Mouse (Mus musculus) cerebellum, adult 11-12 months (tissue): Measurements from ENCODE around the gene Cacna1i.
A peak's percentile ranks its signal among the peaks of the same experiment; 100 is the strongest.

Experiments
- DNase-seq: peaks from one replicate; pipeline ENCODE4 v3.0.0; 2022

Gene Cacna1i

DNA sequence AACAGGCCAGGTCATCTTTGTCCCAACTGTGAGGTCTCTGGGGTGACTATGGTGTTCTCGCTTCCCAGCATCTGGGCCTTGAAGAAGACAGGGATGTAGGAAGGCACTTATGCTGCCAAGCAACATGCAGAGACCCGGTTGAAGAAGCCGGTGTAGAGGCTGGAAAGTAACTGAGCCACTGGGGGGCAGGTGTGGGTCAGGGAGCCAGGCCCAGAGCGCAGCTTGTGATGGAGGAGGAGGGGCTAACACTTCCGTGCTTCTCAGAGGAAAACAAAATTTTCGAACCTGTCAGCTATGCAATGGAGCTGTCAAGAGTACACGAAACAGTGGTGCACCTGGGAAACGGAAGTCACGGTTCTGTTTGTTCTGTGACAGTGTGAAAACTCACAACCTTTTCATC, 9.9 kb upstream of the Cacna1i start:
- peak; percentile 66 for DNase-seq

DNA sequence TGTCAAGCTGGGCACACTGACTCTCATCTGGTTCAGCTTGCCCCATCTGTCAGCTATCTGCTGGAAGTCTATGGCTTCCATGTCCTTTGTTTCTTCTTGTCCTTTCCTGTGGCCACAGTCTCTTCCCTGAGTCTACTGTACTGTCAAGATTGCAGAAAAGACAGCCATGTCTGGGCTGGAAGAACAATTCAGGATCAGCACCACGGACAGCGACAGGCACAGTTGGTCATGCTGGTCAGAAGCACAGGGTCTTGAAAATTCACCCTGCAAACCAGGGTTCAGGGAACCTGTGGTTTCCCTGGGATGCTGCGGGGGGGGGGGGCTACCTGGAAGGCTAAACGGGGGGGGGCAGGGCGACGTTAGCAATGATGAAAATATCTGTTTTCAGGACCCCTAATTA, 9.4 kb upstream of the Cacna1i start:
- no peak for DNase-seq

- DNase-seq, result peak; percentile 79
Observed at GRCm38 (mm10) chr15:80278121-80278759, 8.8 kb upstream of the Cacna1i start.

- peak; percentile 58 for DNase-seq
Observed at GRCm38 (mm10) chr15:80279053-80279452, 8.0 kb upstream of the Cacna1i start.

DNA sequence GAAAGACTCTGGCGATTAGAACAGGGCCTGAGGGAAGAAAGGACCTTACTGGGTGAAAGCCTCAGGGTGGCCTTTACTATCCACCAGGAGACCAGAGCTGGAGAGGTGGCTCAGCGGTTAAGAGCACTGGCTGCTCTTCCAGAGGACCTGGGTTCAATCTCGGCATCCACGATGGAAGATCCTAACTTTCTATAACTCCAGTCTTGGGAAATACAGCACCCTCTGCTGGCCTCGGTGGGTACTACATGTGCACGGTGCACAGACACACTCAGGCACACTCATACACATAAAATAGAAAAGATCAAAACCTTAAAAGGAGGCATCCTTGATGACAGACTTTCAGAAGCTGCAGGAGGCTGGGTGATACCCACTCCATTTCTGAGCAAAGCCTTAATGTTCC, 6.4 kb upstream of the Cacna1i start:
- no peak for DNase-seq

DNA sequence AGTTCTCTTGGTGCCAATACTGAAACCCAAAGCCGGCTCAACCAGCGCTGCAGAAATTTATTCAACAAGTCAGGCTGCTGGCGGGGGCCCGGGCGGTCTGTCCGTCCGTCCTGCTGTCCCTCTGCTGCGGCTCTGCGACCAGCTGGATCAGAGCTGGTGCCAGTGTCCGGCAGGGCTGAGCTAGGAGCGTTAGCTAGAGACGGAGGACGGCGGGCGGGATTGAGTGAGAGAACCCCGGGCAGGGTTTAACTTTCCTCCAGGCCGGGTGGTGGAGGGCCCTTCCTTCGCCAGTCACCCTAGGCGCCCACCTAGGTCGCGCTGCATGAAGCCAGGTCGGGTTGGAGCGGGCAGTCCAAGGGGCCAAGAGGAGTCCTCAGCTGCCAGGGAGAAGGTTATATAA, 998 bp downstream of the Cacna1i start:
- peak; percentile 78 for DNase-seq

- peak; percentile 86 for DNase-seq
Observed at GRCm38 (mm10) chr15:80289436-80289835, 2.4 kb downstream of the Cacna1i start.

DNA sequence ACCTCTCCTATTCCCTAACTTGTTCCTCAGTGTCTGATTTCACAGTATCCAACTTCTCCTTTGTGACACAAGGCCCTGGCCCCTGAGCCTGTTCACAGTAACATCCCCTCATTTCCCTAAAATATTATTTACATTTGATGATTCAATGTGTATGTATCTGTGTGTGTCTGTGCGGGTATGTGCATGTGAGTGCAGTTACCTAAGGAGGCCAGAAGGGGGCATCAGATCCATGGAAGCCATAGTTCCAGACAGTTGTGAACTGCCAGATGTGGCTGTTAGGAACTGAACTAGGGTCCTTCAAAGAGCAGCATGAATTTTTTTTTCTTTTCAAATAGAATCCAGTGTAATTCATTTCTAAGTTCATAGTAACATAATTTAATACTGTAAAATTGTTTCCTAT, 10.1 kb downstream of the Cacna1i start:
- no peak for DNase-seq

DNA sequence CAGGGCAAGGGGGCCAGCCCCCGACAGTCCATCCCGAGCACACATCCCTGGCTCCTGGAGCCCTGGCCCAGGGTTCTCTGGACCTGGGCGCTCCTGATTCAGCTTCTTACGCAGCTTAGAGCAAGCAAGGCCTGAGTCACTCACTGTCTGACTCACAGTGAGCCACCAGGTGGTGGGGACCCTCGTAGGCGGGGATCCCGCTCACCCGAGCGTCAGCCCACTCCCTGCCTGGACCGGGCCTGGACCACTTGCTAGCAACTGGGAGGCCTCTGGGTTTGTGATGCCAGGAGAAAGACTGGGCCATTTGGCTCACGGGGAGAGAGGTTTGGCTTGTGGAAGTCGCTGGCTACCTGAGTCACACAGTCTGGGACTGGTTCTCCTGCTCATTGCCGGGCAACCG, 16.7 kb downstream of the Cacna1i start:
- peak; percentile 61 for DNase-seq

- no peak for DNase-seq
Observed at GRCm38 (mm10) chr15:80304188-80304587, 17.1 kb downstream of the Cacna1i start.

GRCm38 (mm10) chr15:80306146-80306545, 19.1 kb downstream of the Cacna1i start:
- peak; percentile 73 for DNase-seq

GRCm38 (mm10) chr15:80314731-80315130, 27.7 kb downstream of the Cacna1i start:
- peak; percentile 45 for DNase-seq

- peak; percentile 90 for DNase-seq
Observed at GRCm38 (mm10) chr15:80316966-80317634, 30.1 kb downstream of the Cacna1i start.

DNA sequence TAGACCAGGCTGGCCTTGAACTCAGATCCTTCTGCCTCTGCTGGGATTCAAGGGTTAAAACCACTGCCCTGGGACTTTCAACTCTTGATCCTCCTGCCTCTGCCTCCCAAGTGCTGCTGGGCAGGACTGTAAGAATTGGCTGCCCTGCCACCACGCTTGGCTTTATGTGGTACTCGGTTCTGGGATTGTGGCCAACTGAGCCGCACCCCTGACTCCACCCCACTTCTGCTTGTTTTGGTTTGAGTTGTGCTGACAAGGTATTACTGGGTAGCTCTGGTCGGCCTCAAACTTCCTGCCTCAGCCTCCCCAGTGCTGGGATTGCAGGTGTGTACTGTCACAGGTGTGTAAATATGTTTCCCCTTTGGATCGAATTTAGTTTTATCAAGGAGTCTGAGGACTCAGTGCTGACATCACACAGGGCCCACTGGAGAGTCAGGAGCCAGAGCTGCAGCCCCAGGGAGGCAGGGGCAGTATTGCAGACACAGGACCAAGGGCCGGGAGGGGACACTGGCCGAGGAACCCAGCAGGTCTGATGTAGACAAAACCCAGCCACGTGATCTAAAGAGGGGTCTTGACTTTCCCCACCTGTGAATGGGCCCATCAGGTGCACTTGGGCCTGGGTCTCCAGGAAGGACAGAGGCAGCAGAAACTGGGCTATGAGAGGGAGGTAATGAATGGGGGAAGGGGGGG, 30.9 kb downstream of the Cacna1i start:
- DNase-seq, result peak; percentile 63

DNA sequence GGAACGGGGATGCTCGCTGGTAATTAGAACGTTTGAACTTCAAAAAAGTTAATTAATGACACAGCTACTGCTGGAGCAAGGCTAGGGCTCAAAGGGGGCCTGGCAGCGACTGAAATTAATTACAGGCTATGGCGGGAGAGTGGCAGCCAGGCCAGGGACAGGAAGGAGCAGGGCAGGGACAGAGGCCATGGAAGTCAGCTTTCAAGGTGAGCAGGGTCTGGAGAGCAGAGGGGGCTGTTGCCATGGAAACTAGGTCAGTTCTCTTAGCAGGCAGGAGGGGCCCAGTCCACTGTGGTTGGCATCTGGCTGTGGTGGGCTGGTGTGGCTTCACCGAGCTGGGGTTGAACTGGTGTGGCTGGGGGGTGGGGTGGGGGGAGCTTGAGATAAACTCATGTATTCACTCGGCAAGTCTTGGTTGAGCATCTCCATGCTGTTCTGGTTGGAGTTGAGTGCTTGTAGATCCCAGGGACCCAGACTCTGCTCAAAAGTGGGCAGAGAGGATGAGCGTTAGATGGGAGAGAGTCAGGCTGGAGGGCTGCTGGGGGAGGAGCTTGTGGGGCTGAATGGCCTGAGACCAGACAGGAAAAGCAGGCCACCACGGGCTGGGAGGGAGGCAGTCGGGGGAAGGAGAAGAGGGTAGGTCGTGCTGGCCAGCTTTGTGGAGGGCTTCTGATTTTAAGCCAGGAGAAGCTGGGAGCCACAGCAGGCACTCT, 31.7 kb downstream of the Cacna1i start:
- peak; percentile 44 for DNase-seq

DNA sequence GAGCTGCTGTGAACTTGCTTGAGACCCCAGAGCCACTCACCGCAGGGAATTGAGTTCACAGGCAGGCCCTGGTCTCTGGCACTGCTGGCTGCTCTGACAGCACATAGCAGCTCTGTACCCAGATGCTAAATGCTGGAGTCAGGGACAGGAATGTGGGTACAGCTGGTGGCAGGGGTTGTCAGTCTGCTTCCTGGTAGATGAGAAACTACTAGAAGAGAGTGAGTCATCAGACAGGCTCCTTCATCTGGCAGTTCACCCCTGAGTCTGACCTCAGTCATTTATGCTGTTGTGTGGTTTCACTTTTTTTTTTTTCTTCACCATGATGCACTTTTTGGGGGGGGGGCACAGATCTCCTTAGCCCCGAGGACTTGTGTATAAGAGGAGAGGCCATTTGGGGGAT, 32.3 kb downstream of the Cacna1i start:
- DNase-seq, result no peak

DNA sequence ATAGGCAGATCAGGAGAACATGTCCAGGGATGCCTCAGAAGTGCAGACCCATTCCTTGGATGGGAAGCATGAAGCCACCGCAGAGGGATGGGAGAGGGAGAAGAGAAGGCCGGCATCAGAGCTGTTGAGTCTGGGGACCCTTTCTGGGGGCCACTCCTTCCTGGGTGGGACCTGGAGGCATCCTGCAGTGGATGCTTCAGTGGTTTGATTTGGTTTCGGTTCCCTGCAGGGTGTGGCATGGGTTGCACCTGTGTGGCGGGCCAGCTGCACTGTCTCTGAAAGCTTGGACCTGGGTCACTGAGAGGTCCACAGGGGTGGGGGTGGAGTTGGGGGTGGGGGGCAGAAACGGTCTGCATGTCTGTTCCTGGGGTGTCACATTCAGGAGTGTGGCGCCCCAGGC, 32.9 kb downstream of the Cacna1i start:
- DNase-seq, result no peak

GRCm38 (mm10) chr15:80325207-80325606, 38.2 kb downstream of the Cacna1i start:
- no peak for DNase-seq

- no peak for DNase-seq
Observed at GRCm38 (mm10) chr15:80325756-80326155, 38.7 kb downstream of the Cacna1i start.

DNA sequence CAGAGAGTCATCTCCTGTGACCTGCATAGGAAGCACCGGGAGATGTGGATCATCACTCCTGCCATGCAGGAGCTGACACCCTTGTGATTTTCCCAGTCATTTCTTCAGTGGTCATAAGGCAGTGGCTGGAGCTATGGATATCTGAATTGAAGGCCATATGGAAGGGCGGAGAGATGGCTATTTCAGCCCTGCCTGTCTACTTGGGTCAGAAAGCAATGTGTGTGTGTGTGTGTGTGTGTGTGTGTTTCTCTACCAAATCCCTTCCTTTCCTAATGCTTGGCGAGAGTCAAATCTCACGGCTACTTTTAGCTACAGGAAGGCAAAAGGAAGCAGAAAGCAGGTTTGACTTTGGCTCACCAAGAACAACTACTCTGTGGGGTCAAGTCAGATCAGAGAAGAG, 39.9 kb downstream of the Cacna1i start:
- no peak for DNase-seq

- DNase-seq, result peak; percentile 96
Observed at GRCm38 (mm10) chr15:80327743-80328540, 40.9 kb downstream of the Cacna1i start.

GRCm38 (mm10) chr15:80330276-80330675, 43.2 kb downstream of the Cacna1i start:
- peak; percentile 83 for DNase-seq

DNA sequence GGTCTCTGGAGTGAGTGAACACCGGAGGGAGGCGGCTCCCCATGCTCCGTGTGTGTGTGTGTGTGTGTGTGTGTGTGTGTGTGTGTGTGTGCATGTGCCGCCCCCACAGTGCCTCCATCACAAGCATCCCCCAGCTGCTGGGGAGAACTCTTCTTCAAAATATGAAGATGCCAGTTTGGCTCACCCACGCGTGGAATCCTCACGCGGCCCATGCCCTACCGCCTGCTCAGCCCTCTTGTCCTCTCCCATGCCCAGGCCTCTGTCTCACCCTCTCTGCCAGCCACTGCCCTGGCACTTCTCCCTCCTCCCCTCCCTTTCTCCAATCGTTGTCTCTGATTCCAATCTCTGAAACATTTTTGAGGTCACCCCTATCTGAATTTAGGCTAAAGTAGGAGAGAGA, 47.7 kb downstream of the Cacna1i start:
- peak; percentile 46 for DNase-seq
